Mouse (Mus musculus) ES-E14 (cell line): ENCODE data around the gene Tmem102.

Source experiments
- HCFC1 ChIP-seq: IDR thresholded peaks from 2 replicates; pipeline ENCODE4 v1.6.1; 2012; ENCODE audit warnings: low read length, inconsistent platforms, borderline replicate concordance; ENCODE audit not compliant: insufficient read depth
- MAFK ChIP-seq: IDR thresholded peaks from 2 replicates; pipeline ENCODE4 v1.6.1; 2014; ENCODE audit warnings: mild to moderate bottlenecking, low read depth, low read length, inconsistent platforms; ENCODE audit not compliant: insufficient read depth
- ZC3H11A ChIP-seq: IDR thresholded peaks from 2 replicates; pipeline ENCODE4 v1.6.1; 2012; ENCODE audit warnings: low read depth, mild to moderate bottlenecking, inconsistent platforms, low read length, borderline replicate concordance
- ZNF384 ChIP-seq: IDR thresholded peaks from 2 replicates; pipeline ENCODE4 v1.6.1; 2012; ENCODE audit warnings: low read depth, low read length, inconsistent platforms

DNA sequence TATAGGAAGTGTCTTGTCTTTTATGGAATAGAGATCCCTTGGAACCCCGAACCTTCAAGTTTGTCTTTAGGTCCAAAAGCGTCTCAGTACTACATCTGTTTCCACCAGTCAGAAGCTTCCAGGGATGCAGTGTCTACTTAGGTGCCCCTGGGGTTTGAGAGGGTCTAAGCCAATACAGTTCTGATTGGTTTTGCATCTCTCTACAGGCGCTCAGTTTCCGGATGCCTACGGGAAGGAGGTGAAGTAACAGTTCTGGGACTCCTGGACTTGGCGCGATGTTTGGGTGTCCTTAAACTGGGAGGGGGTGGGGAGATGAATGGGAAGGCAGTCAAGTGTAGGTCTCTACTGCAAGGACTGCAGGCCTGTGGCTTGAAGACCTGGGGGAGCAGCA lies 33.3 kb upstream of the Tmem102 start:
- TF ChIP-seq ZNF384 (no peak), ZC3H11A (no peak), MAFK (no peak), HCFC1 (no peak)
